Mouse (Mus musculus): ENCODE measurements at regions not wholly inside any gene's neighbourhood (a gene's known extent, or its start where the extent isn't known, plus 50 kb on each side); places are given as distances from the start of the nearest gene placed in this dataset.
A peak's percentile ranks its signal among the peaks of the same experiment; 100 is the strongest.

- Histone ChIP-seq H3K4me1 (ENCODE audit: control insufficient read depth in 2 of 2, insufficient read depth in 2 of 2, low read length in 2 of 2, poor library complexity in 1 of 2) (peaks cover 4 to 12% of the 10 kb centered on the region in 2 experiments; a peak in 3 of 4 replicates), H3K27ac (ENCODE audit: insufficient read depth, low read depth, low read length, poor library complexity, severe bottlenecking) (no peak overlapping the region), H3K4me3 (ENCODE audit: insufficient read depth in 1 of 2, low read depth in 1 of 2, low read length in 2 of 2, poor library complexity in 1 of 2, severe bottlenecking in 1 of 2) (no peak overlapping the region), H3K36me3 (ENCODE audit: control insufficient read depth, insufficient read depth, low read length, poor library complexity, severe bottlenecking) (no peaks in the 10 kb centered on the region), H3K9me3 (ENCODE audit: control insufficient read depth, insufficient read depth, low read depth, low read length) (no peaks in the 10 kb centered on the region), H3K9ac (ENCODE audit: insufficient read depth, low read depth, low read length, poor library complexity, severe bottlenecking) (no peak overlapping the region)
- no peak for DNase-seq (ENCODE audit: low read depth, low spot score)
- TF ChIP-seq MAFK (IDR thresholded peaks at IDR 0.05; ENCODE audit: insufficient read depth, low read depth, low read length) (no peak), ZC3H11A (IDR thresholded peaks at IDR 0.05; ENCODE audit: borderline replicate concordance, low read depth, low read length) (no peak), CHD2 (IDR thresholded peaks at IDR 0.05; ENCODE audit: low read depth, low read length) (no peak), ZNF384 (IDR thresholded peaks at IDR 0.05; ENCODE audit: low read depth, low read length) (no peak), HCFC1 (IDR thresholded peaks at IDR 0.05; ENCODE audit: borderline replicate concordance, insufficient read depth, low read length) (no peak)
- in situ Hi-C loops (cut with MboI; ENCODE audit: low sequenced_read_pairs in 2 of 2, unreplicated experiment in 2 of 2) = no loop called here
These were observed 56.4 kb upstream of the Tiparp start for GRCm38 (mm10) chr3:65471796-65472195.

GRCm38 (mm10) chr3:65469207-65469606 lies 59.0 kb upstream of the Tiparp start:
- H3K36me3 ChIP-seq (ENCODE audit: control insufficient read depth, insufficient read depth, low read length, poor library complexity, severe bottlenecking) = no peaks in the 10 kb centered on the region
- H3K4me3 ChIP-seq (ENCODE audit: insufficient read depth in 1 of 2, low read depth in 1 of 2, low read length in 2 of 2, poor library complexity in 1 of 2, severe bottlenecking in 1 of 2) = no peak overlapping the region
- no peak for DNase-seq (ENCODE audit: low read depth, low spot score)
- in situ Hi-C loops (cut with MboI; ENCODE audit: low sequenced_read_pairs in 2 of 2, unreplicated experiment in 2 of 2) = no loop called here
- H3K4me1 ChIP-seq (ENCODE audit: control insufficient read depth in 2 of 2, insufficient read depth in 2 of 2, low read length in 2 of 2, poor library complexity in 1 of 2) = peaks cover 3 to 9% of the 10 kb centered on the region in 2 experiments; a peak in 3 of 4 replicates
- H3K27ac ChIP-seq (ENCODE audit: insufficient read depth, low read depth, low read length, poor library complexity, severe bottlenecking) = no peak overlapping the region
- H3K9ac ChIP-seq (ENCODE audit: insufficient read depth, low read depth, low read length, poor library complexity, severe bottlenecking) = no peak overlapping the region; the same call in 1 of the 2 replicates
- TF ChIP-seq CHD2 (IDR thresholded peaks at IDR 0.05; ENCODE audit: low read depth, low read length) (no peak), MAFK (IDR thresholded peaks at IDR 0.05; ENCODE audit: insufficient read depth, low read depth, low read length) (peak; percentile 88)
- no peaks in the 10 kb centered on the region for H3K9me3 ChIP-seq (ENCODE audit: control insufficient read depth, insufficient read depth, low read depth, low read length)

GRCm38 (mm10) chr3:65464769-65465168 lies 63.4 kb upstream of the Tiparp start:
- Histone ChIP-seq H3K9ac (ENCODE audit: insufficient read depth, low read depth, low read length, poor library complexity, severe bottlenecking) (no peak overlapping the region), H3K4me1 (ENCODE audit: control insufficient read depth in 2 of 2, insufficient read depth in 2 of 2, low read length in 2 of 2, poor library complexity in 1 of 2) (peaks cover 0 to 6% of the 10 kb centered on the region in 2 experiments; a peak in 3 of 4 replicates), H3K36me3 (ENCODE audit: control insufficient read depth, insufficient read depth, low read length, poor library complexity, severe bottlenecking) (no peaks in the 10 kb centered on the region), H3K27ac (ENCODE audit: insufficient read depth, low read depth, low read length, poor library complexity, severe bottlenecking) (no peak overlapping the region), H3K4me3 (ENCODE audit: insufficient read depth in 1 of 2, low read depth in 1 of 2, low read length in 2 of 2, poor library complexity in 1 of 2, severe bottlenecking in 1 of 2) (no peak overlapping the region), H3K9me3 (ENCODE audit: control insufficient read depth, insufficient read depth, low read depth, low read length) (no peaks in the 10 kb centered on the region)
- in situ Hi-C loops (cut with MboI; ENCODE audit: low sequenced_read_pairs in 2 of 2, unreplicated experiment in 2 of 2) = no loop called here
- DNase-seq (ENCODE audit: low read depth, low spot score) = no peak
- TF ChIP-seq CHD2 (IDR thresholded peaks at IDR 0.05; ENCODE audit: low read depth, low read length) = no peak
- TF ChIP-seq ZNF384 (IDR thresholded peaks at IDR 0.05; ENCODE audit: low read depth, low read length) = no peak
- no peak for TF ChIP-seq ZC3H11A (IDR thresholded peaks at IDR 0.05; ENCODE audit: borderline replicate concordance, low read depth, low read length)
- no peak for TF ChIP-seq HCFC1 (IDR thresholded peaks at IDR 0.05; ENCODE audit: borderline replicate concordance, insufficient read depth, low read length)
- TF ChIP-seq MAFK (IDR thresholded peaks at IDR 0.05; ENCODE audit: insufficient read depth, low read depth, low read length) = no peak

GRCm38 (mm10) chr3:65460936-65461335 lies 67.3 kb upstream of the Tiparp start:
- no peak for DNase-seq (ENCODE audit: low read depth, low spot score)
- Histone ChIP-seq H3K4me3 (ENCODE audit: insufficient read depth in 1 of 2, low read depth in 1 of 2, low read length in 2 of 2, poor library complexity in 1 of 2, severe bottlenecking in 1 of 2) (no peak overlapping the region), H3K36me3 (ENCODE audit: control insufficient read depth, insufficient read depth, low read length, poor library complexity, severe bottlenecking) (no peaks in the 10 kb centered on the region), H3K9me3 (ENCODE audit: control insufficient read depth, insufficient read depth, low read depth, low read length) (no peaks in the 10 kb centered on the region), H3K4me1 (ENCODE audit: control insufficient read depth in 2 of 2, insufficient read depth in 2 of 2, low read length in 2 of 2, poor library complexity in 1 of 2) (0 out of 4 replicates have a peak, but pooled peaks cover 0 to 3% of the 10 kb centered on the region in 2 experiments), H3K9ac (ENCODE audit: insufficient read depth, low read depth, low read length, poor library complexity, severe bottlenecking) (no peak overlapping the region), H3K27ac (ENCODE audit: insufficient read depth, low read depth, low read length, poor library complexity, severe bottlenecking) (no peak overlapping the region)
- TF ChIP-seq ZC3H11A (IDR thresholded peaks at IDR 0.05; ENCODE audit: borderline replicate concordance, low read depth, low read length) = no peak
- TF ChIP-seq MAFK (IDR thresholded peaks at IDR 0.05; ENCODE audit: insufficient read depth, low read depth, low read length) = no peak
- no peak for TF ChIP-seq CHD2 (IDR thresholded peaks at IDR 0.05; ENCODE audit: low read depth, low read length)
- no peak for TF ChIP-seq ZNF384 (IDR thresholded peaks at IDR 0.05; ENCODE audit: low read depth, low read length)
- no peak for TF ChIP-seq HCFC1 (IDR thresholded peaks at IDR 0.05; ENCODE audit: borderline replicate concordance, insufficient read depth, low read length)
- in situ Hi-C loops (cut with MboI; ENCODE audit: low sequenced_read_pairs in 2 of 2, unreplicated experiment in 2 of 2) = no loop called here

- in situ Hi-C loops (cut with MboI; ENCODE audit: low sequenced_read_pairs in 2 of 2, unreplicated experiment in 2 of 2) = no loop called here
- Histone ChIP-seq H3K4me3 (ENCODE audit: insufficient read depth in 1 of 2, low read depth in 1 of 2, low read length in 2 of 2, poor library complexity in 1 of 2, severe bottlenecking in 1 of 2) (no peak overlapping the region), H3K9ac (ENCODE audit: insufficient read depth, low read depth, low read length, poor library complexity, severe bottlenecking) (no peak overlapping the region), H3K36me3 (ENCODE audit: control insufficient read depth, insufficient read depth, low read length, poor library complexity, severe bottlenecking) (no peaks in the 10 kb centered on the region), H3K27ac (ENCODE audit: insufficient read depth, low read depth, low read length, poor library complexity, severe bottlenecking) (no peak overlapping the region), H3K9me3 (ENCODE audit: control insufficient read depth, insufficient read depth, low read depth, low read length) (no peaks in the 10 kb centered on the region), H3K4me1 (ENCODE audit: control insufficient read depth in 2 of 2, insufficient read depth in 2 of 2, low read length in 2 of 2, poor library complexity in 1 of 2) (0 out of 4 replicates have a peak, but pooled peaks cover 0 to 5% of the 10 kb centered on the region in 2 experiments)
- TF ChIP-seq MAFK (IDR thresholded peaks at IDR 0.05; ENCODE audit: insufficient read depth, low read depth, low read length) (no peak), ZC3H11A (IDR thresholded peaks at IDR 0.05; ENCODE audit: borderline replicate concordance, low read depth, low read length) (no peak), ZNF384 (IDR thresholded peaks at IDR 0.05; ENCODE audit: low read depth, low read length) (no peak), CHD2 (IDR thresholded peaks at IDR 0.05; ENCODE audit: low read depth, low read length) (no peak), HCFC1 (IDR thresholded peaks at IDR 0.05; ENCODE audit: borderline replicate concordance, insufficient read depth, low read length) (no peak)
- no peak for DNase-seq (ENCODE audit: low read depth, low spot score)
These were observed 67.3 kb upstream of the Ssr3 start for GRCm38 (mm10) chr3:65459702-65460101.
